Mouse (Mus musculus) skeletal muscle tissue, adult 2 months (tissue): ENCODE data around the gene Camta1.

Experiments
- DNase-seq: peaks from one replicate; pipeline ENCODE4 v3.0.0-alpha.2; 2012; ENCODE audit warnings: low read depth, low spot score

The Camta1 gene

GRCm38 (mm10) chr4:151127636-151128548, 733.8 kb downstream of the Camta1 start:
- no peak for DNase-seq

DNA sequence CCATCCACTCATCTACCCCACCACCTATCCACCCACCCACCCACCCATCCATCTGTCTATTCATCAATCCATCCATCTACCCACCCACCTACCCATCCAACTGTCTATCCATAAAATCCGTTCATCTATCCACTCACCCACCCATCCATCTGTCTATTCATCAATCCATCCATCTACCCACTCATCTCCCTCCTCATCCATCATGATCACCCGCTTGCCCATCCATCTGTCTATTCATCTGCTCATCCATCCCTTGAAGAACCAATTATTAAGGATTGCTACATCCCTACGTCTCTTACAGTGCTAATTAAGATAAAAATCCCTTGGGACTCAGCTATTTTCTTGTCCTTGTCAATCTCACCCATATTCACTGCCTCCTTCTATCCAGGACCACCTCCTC, 742.8 kb downstream of the Camta1 start:
- DNase-seq: no peak

- no peak for DNase-seq
Observed at GRCm38 (mm10) chr4:151114574-151114973, 747.1 kb downstream of the Camta1 start.

DNA sequence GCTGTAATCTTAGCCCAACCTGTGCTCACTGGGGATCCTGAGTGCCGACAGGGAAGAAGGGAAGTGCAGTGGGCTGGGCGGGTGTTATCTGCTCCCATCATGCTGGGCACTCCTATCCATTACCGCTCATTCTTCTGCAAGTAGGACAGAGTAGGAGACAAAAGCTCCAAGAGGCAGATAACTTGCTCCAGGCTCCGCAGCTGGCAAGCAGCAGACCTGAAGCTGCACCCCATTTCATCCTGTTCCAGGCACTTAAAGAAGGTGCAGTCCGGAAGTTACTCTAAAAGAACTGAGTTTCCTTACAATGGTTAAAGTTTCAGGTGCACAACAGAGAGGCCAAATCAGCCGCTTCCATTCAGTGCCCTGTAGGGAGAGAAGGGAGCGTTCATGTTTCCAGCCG, 750.5 kb downstream of the Camta1 start:
- no peak for DNase-seq

- no peak for DNase-seq
Observed at GRCm38 (mm10) chr4:151108834-151109241, 752.8 kb downstream of the Camta1 start.

- DNase-seq: peak; percentile 81
Observed at GRCm38 (mm10) chr4:151108028-151108771, 753.5 kb downstream of the Camta1 start.

DNA sequence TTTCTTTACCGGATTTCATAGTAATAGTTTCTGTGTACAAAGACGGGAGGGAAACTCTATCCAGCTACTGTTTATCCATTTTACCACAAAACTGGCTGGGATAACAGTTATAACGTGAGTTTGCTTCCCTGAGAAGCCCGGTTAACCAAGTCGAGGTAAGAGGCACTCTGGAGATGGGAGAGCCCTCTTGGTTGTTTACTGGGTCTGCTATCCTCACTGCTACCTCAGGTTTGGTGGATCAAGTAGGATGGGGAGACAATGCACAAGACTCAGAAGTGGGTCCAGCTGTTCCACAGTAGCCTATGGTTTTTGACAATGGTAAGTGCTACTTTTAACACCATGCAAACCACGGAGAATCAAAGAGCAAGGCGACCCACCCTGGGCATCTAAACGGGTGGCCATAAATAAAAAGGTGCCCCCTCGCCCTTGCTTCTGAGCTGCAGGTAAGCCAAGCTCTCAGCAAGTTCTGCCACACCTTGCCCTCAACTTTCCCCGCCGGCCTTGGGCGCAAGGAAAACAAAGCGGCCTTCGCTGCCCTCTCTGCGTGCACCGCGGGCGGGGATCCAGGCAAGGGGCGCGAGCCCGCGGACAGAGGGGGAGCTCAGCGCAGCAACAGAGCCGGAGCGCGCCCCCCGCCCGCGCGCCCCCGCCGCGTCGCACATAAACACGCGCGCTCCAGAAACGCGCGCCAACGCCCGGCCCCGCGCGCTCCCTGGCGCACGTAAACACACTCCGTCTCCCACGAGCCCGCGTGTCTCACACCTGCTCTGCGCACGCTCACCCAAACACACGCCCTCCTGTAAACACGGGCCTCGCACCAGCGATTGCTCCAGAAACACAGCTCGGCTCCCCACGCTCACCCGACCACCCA, 754.3 kb downstream of the Camta1 start:
- no peak for DNase-seq

DNA sequence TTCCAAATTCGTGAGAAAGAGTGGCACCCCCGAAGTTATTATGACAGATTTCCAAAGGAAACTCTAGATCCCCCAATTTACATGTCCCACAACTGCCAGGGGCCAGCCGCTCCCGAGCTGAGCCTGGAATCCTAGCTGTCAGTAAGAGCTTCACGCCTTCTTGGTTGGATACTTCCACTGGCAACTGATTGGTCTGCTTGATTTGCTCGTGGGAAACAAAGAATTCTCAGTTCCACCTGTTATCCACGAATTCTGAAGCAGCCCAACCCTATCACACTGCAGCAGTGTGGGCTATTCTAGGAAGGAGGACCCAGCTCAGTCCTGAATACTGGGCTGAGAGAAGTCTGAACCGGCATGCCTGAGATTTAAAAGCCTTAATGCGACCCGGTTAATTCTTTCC, 755.2 kb downstream of the Camta1 start:
- DNase-seq: no peak

DNA sequence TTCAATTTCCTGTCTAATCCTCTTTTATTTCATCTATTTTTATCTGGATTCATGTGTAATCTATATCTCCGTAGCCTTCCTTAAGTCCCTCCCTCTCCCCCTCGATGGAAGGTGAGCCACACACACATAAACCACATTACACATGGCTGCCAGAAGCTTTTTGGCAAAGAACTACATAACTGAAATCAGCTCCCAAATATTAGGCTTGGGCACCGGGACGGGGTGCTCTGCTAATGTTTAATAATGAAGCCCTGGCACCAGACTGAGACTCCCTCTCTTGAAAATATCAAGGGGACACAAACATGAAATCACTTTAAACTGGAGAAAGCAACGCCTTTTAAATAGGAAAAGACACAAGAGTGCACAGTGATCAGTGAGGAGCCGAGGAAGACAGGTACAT, 755.8 kb downstream of the Camta1 start:
- DNase-seq: no peak

GRCm38 (mm10) chr4:151104147-151104546, 757.5 kb downstream of the Camta1 start:
- DNase-seq: no peak

DNA sequence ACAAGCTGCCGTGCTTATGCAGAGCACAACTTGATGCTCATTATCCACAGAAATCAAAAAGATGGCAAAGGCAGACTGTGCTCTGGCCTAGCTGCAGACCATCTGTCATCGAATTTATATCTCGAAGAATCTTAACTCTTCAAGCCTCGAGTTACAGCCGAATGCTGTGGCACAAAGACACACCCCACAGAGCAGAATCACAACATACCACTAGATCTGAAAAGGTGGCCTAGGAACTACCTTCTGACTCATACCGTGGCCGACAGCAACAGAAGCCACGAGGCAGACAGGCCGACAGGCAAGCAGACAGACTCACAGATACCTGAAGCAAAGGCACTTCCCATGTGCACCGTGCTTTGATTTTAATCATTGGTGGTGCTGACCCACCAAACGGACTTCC, 758.0 kb downstream of the Camta1 start:
- DNase-seq: no peak

DNA sequence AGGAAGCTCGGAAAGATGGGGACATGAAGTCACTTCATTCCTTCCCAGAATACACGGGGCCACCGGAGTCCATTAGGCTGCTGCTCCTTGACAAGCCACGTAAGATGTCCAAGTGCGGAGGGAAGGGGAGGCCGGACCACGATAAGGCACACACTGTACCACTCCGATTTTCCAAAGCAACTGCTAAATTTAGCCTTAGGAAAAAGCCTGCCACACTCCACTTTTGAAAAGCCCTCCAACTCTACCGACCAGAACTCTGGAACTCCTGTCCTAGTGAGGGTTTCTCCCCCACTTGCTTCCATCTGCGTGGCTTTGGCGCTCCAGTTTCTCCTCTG, 764.6 kb downstream of the Camta1 start:
- DNase-seq: no peak

DNA sequence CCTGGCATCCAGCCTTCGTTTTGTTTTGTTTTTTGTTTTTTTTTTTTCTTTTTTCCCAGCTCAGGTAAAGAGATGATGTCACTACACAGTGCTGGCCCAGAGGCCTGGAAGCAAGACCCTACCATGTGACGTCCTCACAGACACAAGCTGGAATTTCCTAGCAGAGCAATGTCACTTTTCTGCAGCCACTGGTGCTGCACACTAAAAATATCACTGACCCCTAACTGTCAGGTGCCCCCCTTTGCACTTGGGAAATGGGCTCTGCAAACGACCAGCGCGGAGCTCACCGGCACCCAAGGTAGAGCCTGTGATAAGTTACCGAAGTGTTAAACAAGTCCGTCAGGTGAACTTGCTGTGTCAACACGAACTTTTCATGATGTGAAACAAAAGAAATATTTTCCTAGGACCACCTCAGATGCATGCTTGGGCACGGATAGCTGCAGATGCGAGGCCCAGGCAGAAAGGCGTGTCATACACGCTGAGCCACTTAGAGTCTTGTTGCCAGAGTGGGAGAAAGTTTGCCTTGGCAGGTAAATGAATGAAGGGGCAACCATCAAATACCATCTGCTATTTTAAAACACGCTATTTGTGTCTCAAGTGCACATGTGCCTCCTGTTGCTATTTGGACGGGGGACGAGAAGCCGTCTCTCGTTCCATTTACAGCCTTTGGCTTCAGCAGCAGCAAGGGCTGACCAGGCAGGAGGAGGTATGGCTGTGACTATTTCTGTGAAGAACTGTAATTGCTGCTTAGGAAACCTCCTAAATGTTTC, 765.2 kb downstream of the Camta1 start:
- peak; percentile 72 for DNase-seq

GRCm38 (mm10) chr4:151095207-151095606, 766.5 kb downstream of the Camta1 start:
- peak; percentile 21 for DNase-seq

DNA sequence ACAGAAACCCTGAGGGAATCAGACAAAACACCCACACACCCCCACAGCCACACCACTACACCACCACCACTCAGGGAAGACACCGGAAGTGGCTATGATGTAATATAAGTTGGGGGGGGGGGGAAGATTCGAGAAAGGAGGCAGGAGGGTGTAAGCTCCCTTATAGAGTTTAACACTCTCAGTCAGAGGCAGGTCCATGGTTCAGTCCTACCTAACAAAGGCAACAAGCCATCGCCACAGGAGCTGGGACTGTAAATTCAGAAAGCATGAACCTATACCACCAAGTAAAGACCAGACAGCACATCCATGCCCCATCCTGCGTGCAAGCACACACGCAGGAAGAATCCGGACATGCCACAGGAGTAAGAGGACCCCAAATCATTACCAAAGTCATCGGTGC, 772.4 kb downstream of the Camta1 start, which contains the start of gene Gm13090:
TSS of gene Gm13090 (plus strand) at position 301 of the 400 bp plus-strand sequence.
- no peak for DNase-seq

DNA sequence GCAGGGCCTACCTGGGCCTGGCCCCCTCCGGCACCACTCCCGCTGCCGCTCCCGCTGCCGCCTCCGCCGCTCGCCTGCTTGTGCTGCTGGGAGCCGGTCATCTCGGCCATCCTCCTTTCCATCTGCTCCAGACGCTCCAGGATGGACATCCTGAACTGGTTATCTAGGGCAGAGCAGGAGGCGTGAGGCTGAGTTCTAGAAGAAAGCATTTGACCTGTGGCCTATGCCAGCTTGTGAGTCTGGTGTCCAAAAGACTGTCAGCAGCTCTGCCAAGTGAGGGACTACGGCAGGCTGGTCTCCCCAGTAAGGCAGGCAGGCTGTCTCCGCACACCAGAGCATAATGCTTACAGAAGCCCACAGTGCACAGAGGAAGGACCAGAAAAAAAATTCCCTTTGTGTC, 772.9 kb downstream of the Camta1 start:
- peak; percentile 13 for DNase-seq

DNA sequence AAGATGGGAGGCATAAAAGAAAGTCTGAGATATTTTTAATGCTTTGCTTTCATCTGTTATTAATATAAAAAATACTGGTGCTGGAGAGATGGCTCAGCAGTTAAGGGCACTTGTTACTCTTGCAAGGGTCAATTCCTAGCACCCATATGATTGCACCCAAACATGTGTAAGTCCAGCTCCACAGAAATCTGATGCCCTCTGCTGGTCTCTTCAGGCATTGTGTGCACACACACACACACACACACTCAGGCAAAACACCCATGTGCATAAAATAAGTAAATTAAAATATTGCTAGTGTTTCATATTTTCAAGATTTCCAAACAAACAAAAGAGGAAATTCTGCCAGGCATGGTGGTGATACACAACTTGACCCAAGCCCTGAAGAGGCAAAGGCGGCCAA, 774.3 kb downstream of the Camta1 start:
- no peak for DNase-seq

- no peak for DNase-seq
Observed at GRCm38 (mm10) chr4:151083027-151083426, 778.6 kb downstream of the Camta1 start.

- DNase-seq: no peak
Observed at GRCm38 (mm10) chr4:151081977-151082376, 779.7 kb downstream of the Camta1 start.

DNA sequence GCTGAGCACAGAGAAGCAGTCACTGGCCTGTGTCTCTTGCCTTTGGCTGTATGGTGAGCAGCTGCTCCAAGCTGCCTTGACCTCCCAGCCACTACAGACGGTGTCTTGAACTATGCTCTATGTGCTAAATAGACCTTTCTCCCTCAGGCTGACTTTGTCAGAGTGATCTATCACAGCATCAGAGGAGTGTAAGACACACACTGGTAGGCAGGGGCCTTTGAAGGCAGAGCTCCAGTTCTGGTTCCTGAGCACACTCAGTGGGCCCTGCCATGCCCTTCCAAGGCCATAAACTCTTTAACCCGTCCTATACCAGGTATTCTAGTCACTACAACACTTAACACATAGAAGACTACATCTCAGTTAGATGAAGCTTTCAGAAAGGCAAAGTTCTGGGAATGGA, 780.3 kb downstream of the Camta1 start:
- no peak for DNase-seq

- DNase-seq: no peak
Observed at GRCm38 (mm10) chr4:151074817-151075216, 786.9 kb downstream of the Camta1 start.
